Mouse (Mus musculus): ENCODE results near the gene Pcx. TPM values are rescaled to one million over a fixed set of nuclear protein-coding genes. Genes with fewer than 3 reads are reported as not detected.

The Pcx gene
- total RNA-seq, 2 experiments from 2014 or later = 22.7 to 34.8 TPM

- no peak for DNase-seq (ENCODE audit: low spot score in 2 of 2)
Observed at GRCm38 (mm10) chr19:4495814-4496213, 14.5 kb upstream of the Pcx start.

GRCm38 (mm10) chr19:4496535-4497262 is 13.6 kb upstream of the Pcx start:
- no peak for DNase-seq (ENCODE audit: low spot score in 2 of 2)

GRCm38 (mm10) chr19:4497263-4497973 is 12.9 kb upstream of the Pcx start:
- peak; percentile 25 to 66 for DNase-seq (ENCODE audit: low spot score in 2 of 2)

GRCm38 (mm10) chr19:4498062-4498933 is 12.0 kb upstream of the Pcx start, which contains the start of gene 2010003K11Rik:
Gene 2010003K11Rik (minus strand): TSS chr19:4498583.
- DNase-seq (ENCODE audit: low spot score in 2 of 2) = no peak

DNA sequence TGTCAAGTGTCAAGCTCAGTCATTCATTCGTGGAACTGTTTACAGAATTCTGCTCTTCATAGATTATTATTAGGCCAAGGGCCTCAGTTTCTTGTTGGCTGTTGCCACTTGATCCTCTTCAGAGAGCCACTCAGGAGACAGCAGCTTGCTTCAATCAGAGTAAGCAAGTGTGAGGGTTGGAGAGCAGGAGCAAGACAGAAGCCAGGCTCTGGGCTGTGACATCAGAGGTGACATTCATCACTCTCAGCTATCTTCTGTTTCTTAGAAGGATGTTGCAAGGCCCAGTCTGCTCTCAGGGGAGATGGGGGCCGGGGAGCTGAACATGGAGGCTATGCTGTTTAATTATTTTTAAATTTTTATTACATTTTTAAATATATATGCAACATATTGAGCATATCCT is 7.6 kb upstream of the Pcx start:
- DNase-seq (ENCODE audit: low spot score in 2 of 2) = no peak

DNA sequence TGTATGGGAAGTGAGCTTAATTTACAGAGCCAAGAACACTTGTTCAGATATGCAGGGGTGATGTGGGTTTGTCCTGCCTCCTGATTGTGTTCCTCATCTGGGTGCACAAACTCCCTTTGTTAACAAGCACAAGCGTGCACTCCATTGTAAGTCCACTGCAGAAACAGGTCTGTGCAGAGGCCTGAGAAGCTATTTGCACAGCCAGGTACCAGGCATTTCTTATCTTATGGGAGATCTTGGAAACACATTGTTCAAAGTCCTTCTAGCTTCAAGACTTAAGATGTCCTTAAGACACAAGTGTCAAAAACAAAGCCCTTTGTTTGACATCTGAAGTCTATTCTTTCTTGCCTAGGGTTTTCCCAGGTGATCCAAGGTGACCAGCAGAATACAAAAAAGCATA is 5.4 kb upstream of the Pcx start:
- no peak for DNase-seq (ENCODE audit: low spot score in 2 of 2)

DNA sequence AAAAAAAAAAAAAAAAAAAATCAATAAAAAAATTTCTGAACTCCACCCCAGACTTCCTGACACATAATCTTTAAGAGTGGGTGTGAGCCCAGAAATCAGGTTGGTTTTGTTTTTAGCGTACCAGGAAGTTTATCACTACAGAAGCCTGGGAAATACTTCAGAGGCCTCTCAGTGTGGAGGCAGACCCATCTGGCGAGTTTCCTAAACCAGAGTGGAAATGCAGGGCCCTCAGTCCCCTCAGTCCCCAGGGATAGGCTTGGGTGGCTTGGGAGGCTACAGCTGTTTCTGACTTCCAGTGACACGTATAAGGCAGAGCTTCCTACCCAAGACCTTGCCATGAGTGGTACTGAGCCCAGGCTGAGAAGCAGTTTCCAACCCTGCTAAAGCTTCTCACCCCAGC is 2.5 kb upstream of the Pcx start:
- no peak for DNase-seq (ENCODE audit: low spot score in 2 of 2)

DNA sequence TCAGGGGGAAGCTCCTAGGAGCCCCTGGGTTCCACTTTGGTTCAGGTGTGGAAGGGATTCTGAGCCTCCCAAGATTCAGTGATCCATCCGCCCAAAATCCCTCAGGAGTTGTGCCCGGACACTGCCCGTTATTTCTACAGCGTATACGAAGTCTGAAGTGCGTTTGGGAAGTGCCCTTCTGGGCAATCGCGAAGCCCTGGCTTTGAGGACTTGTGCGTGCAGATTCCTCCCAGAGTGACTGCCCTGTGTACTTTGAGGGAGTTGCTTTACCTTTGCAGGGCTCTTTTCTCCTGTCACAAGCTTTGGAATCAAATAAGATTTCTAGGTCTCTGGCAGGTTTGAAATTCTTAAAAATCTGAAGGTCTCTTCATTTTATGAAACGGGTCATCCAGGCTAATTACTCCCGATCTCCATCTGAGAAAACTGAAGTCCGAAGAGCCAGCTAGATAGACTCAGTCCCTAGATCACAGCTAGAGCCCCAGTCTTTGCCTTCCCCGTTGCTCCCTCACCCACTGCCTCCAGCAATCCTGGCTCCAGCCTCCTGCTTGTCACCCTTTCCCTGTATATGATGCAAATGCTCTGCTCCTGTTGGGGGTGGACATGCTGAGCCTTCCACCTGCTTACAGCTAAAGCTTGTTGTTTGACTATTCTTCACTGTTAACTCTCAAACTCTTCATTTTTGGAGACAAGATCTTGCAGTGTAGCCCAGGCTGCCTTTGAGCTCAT is 1.0 kb downstream of the Pcx start:
- DNase-seq (ENCODE audit: low spot score in 2 of 2) = no peak

GRCm38 (mm10) chr19:4513236-4513858 is 3.1 kb downstream of the Pcx start:
- no peak for DNase-seq (ENCODE audit: low spot score in 2 of 2)

DNA sequence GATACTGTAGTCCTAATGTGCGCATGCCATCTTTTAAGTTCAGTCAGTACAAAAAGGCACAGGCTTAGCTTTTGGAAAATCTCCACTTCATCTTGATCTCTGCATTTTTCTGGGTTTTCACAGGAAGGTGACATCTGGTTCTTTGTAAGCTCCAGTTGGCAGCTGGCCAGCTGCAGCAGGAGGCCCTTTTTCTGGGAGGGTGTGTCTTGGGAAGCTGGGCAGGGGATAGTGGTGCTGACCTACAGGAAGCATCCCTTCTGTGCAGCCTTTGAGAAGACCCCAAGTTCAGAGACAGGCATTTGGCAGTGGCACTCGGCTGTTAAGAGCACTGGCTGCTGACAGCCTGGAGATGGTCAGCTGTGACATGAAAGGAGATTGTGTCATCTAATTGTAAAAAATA is 5.5 kb downstream of the Pcx start:
- no peak for DNase-seq (ENCODE audit: low spot score in 2 of 2)

DNA sequence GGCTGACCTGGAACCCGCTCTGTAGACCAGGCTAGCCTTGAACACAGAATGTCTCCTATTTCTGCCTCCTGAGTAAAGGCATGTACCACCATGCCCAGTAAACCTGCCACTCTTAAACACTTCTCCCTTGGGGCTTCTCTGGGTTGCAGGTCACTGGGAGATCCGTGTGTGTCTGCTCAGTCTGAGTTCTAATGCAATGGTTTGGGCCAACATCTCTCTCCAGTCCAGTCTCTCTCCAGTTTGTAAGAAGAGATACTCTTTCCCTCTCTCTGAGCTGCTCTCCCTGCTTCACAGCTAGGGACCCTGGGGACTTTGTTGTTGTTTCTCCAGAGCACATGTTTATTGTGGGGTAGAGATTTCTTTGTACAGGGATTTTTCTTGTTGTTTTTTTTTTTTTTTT is 6.0 kb downstream of the Pcx start:
- DNase-seq (ENCODE audit: low spot score in 2 of 2) = no peak

DNA sequence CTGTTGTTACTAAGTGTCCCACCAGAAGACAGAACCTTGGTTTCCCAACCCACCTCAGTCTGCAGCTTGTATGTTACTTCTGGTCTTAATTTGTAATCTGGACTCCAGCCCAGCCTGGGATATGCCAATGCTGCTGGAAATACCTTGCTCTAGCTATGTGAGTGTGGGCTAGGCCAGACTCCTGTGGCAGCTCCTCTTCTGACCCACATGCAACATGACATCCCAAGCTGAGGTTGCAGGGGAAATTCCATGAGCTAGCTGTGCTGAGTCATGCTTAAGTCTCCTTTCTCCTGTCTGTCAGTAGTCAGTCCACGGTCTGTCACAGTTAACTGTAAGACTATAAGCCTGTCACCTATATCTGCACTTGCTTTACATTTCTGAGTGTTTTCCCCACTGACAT is 7.2 kb downstream of the Pcx start:
- DNase-seq (ENCODE audit: low spot score in 2 of 2) = no peak

DNA sequence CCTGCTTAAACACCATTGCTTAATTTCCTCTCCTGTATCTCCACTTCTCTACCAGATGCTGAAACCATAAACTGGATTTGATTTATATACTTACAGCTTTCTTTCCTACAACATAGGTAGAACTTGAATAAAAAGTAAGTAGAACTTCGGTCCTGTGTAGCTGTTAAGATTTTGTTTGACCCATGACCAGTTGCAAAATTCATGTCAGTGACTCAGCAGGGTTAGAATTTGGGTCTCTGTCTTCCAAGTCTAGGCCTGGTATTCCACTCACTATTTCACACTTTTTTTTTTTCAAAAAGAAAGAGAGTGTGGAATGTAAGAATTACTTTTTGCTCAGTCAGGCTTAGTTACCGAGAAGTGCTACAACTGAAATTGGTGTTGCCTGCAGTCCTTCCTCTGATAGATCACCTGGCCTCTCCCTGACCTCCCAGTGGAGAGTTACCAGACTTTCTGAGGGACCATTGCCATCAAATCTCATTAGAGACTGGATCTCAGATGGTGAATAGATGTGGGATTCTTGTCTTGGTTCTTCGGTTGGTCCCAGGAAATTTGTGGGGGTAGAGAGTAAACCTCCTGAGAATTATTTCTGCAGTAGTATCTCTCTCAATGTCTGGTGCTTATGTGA is 11.3 kb downstream of the Pcx start:
- no peak for DNase-seq (ENCODE audit: low spot score in 2 of 2)

GRCm38 (mm10) chr19:4534646-4535045 is 24.4 kb downstream of the Pcx start:
- DNase-seq (ENCODE audit: low spot score in 2 of 2) = no peak

- DNase-seq (ENCODE audit: low spot score in 2 of 2) = no peak
Observed at GRCm38 (mm10) chr19:4535922-4536321, 25.6 kb downstream of the Pcx start.

DNA sequence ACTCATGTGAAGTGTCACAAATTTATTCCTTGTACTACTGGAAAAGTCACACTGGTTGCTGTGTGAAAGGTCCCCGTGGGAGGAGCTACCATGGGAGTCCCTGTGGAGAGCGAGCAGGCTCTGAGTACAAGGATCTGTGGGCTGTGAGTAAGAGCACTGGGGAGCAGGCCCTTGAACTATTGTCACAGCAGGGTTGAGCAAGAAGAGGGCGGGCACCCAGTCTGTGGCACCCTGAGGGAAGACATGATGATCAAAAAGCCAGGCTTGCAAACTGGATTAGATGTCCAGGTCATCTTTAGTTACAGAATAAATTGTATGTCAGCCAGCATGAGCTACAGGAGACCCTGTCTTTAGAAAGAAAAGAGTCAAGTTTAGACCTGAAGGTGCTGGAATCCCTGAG is 26.3 kb downstream of the Pcx start:
- DNase-seq (ENCODE audit: low spot score in 2 of 2) = no peak

GRCm38 (mm10) chr19:4540263-4540662 is 30.0 kb downstream of the Pcx start:
- no peak for DNase-seq (ENCODE audit: low spot score in 2 of 2)

DNA sequence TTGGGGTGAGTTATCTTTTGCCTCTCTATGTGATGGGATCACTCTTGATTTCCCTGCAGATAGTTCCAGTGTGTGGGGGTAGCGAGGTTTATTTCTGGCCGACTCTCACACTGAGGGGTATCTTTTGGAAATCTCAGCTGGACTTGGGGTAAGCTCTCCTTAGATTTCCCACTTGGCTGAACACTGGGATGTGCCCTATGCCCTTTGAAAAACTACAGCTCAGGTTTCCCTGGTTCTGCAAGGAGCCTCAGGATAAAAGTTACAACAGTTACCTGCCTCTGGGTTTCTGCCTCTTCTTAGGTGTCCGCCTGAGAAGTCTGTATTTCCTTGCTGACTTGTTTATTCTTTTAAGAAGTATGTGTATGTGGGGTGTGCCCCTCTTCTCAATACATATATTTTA is 30.7 kb downstream of the Pcx start:
- DNase-seq (ENCODE audit: low spot score in 2 of 2) = no peak

GRCm38 (mm10) chr19:4542081-4542480 is 31.8 kb downstream of the Pcx start:
- DNase-seq (ENCODE audit: low spot score in 2 of 2) = no peak

- DNase-seq (ENCODE audit: low spot score in 2 of 2) = no peak
Observed at GRCm38 (mm10) chr19:4545091-4545490, 34.8 kb downstream of the Pcx start.
